Mouse (Mus musculus) liver, adult 2 months (tissue): Measurements from ENCODE around the gene Rhot2.

Experiments
- CTCF ChIP-seq: fragments of 200-500 bp; IDR thresholded peaks from 2 replicates; pipeline ENCODE4 v1.5.1; 2011; ENCODE audit warnings: low read depth, low read length, control low read depth
- POLR2A ChIP-seq: fragments of 200-500 bp; IDR thresholded peaks from 2 replicates; pipeline ENCODE4 v1.6.1; 2011; ENCODE audit warnings: low read length, control low read depth; ENCODE audit not compliant: insufficient read depth; ENCODE audit errors: extremely low read depth

DNA sequence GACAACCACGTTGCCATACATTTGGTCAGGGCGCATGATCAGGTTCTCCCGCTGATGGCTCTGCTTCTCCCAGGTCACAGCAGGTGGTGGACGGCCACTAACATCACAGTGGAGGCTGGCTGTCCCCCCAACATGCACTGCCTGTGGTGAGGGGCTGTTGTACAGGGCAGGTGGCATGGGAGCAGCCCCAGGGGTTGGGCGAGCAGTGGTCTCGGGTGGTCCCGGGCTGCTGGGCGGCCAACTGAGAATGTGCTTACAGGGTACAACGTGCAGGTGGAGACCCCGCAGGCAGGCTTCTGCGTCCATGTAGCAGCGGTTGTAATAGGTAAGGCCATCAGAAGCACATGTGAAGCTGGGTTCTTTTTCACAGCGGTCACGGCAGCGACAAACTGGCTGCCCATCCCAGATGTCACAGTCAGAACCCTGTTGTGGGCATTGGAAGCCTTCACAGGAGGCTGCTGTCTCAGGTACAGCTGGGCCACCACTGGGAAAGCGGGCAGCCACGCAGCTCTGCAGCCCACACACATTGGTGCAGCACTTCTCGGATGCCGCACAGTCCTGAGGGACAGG, 34.0 kb upstream of the Rhot2 start:
- TF ChIP-seq CTCF (no peak), POLR2A (no peak)
